7 mouse cellular contexts compared by ENCODE assay signal in genomic region chr5:120505368-120505767, GRCm38 (mm10). TPM values are rescaled to one million over a fixed set of nuclear protein-coding genes. Genes with fewer than 3 reads are reported as not detected.
DNase-seq lines count a peak whose midpoint lies in the region; ATAC-seq lines count a peak whose summit lies in the region.

No protein-coding gene starts in this region.

- H3K27ac ChIP-seq in hindbrain, embryonic 15.5 days (replicated peaks), result no peak overlapping the region

- no peaks in the 10 kb centered on the region for H3K9me3 ChIP-seq in hindbrain, embryonic 15.5 days

- H3K4me3 ChIP-seq in hindbrain, embryonic 15.5 days, result no peak overlapping the region

- 21% methylated on average over 16 of the region's 16 CpGs for WGBS in hindbrain, embryonic 15.5 days

- no peak overlapping the region for H3K9ac ChIP-seq in hindbrain, embryonic 15.5 days

- peak; percentile 67 for DNase-seq in WW6 (ENCODE audit: low read depth, low spot score)
- peak; percentile 86 for DNase-seq in cerebellum, adult 8-10 months
- peak; percentile 60 to 65 for DNase-seq in frontal cortex, postnatal 25 days (ENCODE audit: low spot score in 2 of 2)
- peak; percentile 59 for DNase-seq in left cerebral cortex, adult 11 months (ENCODE audit: low spot score)
- DNase-seq in spleen, adult 12 weeks (ENCODE audit: low spot score), result peak; percentile 59

- no peaks in the 10 kb centered on the region for H3K36me3 ChIP-seq in hindbrain, embryonic 15.5 days

- no peaks in the 10 kb centered on the region for H3K27me3 ChIP-seq in hindbrain, embryonic 15.5 days

- ATAC-seq in hindbrain, embryonic 15.5 days (ENCODE audit: low FRiP score, low read depth), result 0 out of 2 replicates have a peak, but pooled peaks have one; percentile 13
- ATAC-seq in megakaryocyte, adult 5-6 weeks (ENCODE audit: poor library complexity, severe bottlenecking), result peak; percentile 89

- peaks cover 25% of the 10 kb centered on the region for H3K4me1 ChIP-seq in hindbrain, embryonic 15.5 days (replicated peaks)

- H3K4me2 ChIP-seq in hindbrain, embryonic 15.5 days, result no peak overlapping the region

RNA-seq across cellular contexts. Expression of gene Plbd2, which starts 1.9 kb away (rescaled TPM):
- 35.9 and 39.0 TPM in 2 replicates for polyA plus RNA-seq in hindbrain, embryonic 15.5 days (2015; fragmentation: Nextera tagmentation; extraction: Ambion mirVana)
- total RNA-seq in megakaryocyte, adult 5-6 weeks (2015), result 7.8 and 10.5 TPM in 2 replicates
- 7.9 and 10.2 TPM in 2 replicates for total RNA-seq in megakaryocyte, adult 5-6 weeks (2017)

RNA-seq across cellular contexts. Expression of gene Slc8b1, which starts 5.6 kb away (rescaled TPM):
- polyA plus RNA-seq in hindbrain, embryonic 15.5 days (2015; fragmentation: Nextera tagmentation; extraction: Ambion mirVana), result 2.4 and 2.9 TPM in 2 replicates
- 31.7 and 36.8 TPM in 2 replicates for total RNA-seq in megakaryocyte, adult 5-6 weeks (2015)
- 44.1 and 60.5 TPM in 2 replicates for total RNA-seq in megakaryocyte, adult 5-6 weeks (2017)

RNA-seq across cellular contexts. Expression of gene Sds, which starts 29.0 kb away (rescaled TPM):
- polyA plus RNA-seq in hindbrain, embryonic 15.5 days (2015; fragmentation: Nextera tagmentation; extraction: Ambion mirVana), result not detected in 2 replicates
- total RNA-seq in megakaryocyte, adult 5-6 weeks (2015), result not detected in 2 replicates
- not detected in 2 replicates for total RNA-seq in megakaryocyte, adult 5-6 weeks (2017)

RNA-seq across cellular contexts. Expression of gene Sdsl, which starts 32.8 kb away (rescaled TPM):
- 6.5 and 6.9 TPM in 2 replicates for polyA plus RNA-seq in hindbrain, embryonic 15.5 days (2015; fragmentation: Nextera tagmentation; extraction: Ambion mirVana)
- total RNA-seq in megakaryocyte, adult 5-6 weeks (2015), result 0.49 TPM in 1 of 2 replicates, not detected in the other
- 0.55 and 0.61 TPM in 2 replicates for total RNA-seq in megakaryocyte, adult 5-6 weeks (2017)
